Mouse (Mus musculus): Measurements from ENCODE around the gene Ube2q2. TPM values are rescaled to one million over a fixed set of nuclear protein-coding genes. Genes with fewer than 3 reads are reported as not detected.
"Not testable (repeated sequence)": the region's sequence is repeated elsewhere in the genome, so short reads cannot be mapped to it uniquely, and the experiment has no call there.

Gene Ube2q2
- polyA plus RNA-seq, 1 experiment from 2014 or later, result 30.6 TPM

- Histone ChIP-seq H3K9me3 (no peaks in the 10 kb centered on the region), H3K27ac (no peak overlapping the region), H3K4me2 (replicated peaks) (no peak overlapping the region), H3K36me3 (peaks cover 6% of the 10 kb centered on the region), H3K4me3 (replicated peaks) (no peak overlapping the region), H3K27me3 (replicated peaks) (no peaks in the 10 kb centered on the region), H3K9ac (no peak overlapping the region), H3K4me1 (replicated peaks) (no peaks in the 10 kb centered on the region)
- 55% methylated on average over 10 of the region's 10 CpGs for WGBS
- ATAC-seq, result no peak
Observed at GRCm38 (mm10) chr9:55229010-55229409, 80.4 kb downstream of the Ube2q2 start.

GRCm38 (mm10) chr9:55231544-55231943 is 82.9 kb downstream of the Ube2q2 start:
- no peaks in the 10 kb centered on the region for H3K27me3 ChIP-seq (replicated peaks)

GRCm38 (mm10) chr9:55232110-55232509 is 83.5 kb downstream of the Ube2q2 start:
- no peaks in the 10 kb centered on the region for H3K27me3 ChIP-seq (replicated peaks)
- no peak overlapping the region for H3K4me3 ChIP-seq (replicated peaks)
- no peaks in the 10 kb centered on the region for H3K9me3 ChIP-seq
- H3K36me3 ChIP-seq, result no peaks in the 10 kb centered on the region
- no peak overlapping the region for H3K4me2 ChIP-seq (replicated peaks)
- H3K4me1 ChIP-seq (replicated peaks), result no peaks in the 10 kb centered on the region
- H3K27ac ChIP-seq, result no peak overlapping the region
- H3K9ac ChIP-seq, result no peak overlapping the region
- no peak for ATAC-seq
- 92% methylated on average over 5 of the region's 5 CpGs for WGBS

More at GRCm38 (mm10) chr9:55231544-55231943, 82.9 kb downstream of the Ube2q2 start:
- no peaks in the 10 kb centered on the region for H3K9me3 ChIP-seq
- no peak overlapping the region for H3K4me3 ChIP-seq (replicated peaks)
- no peaks in the 10 kb centered on the region for H3K4me1 ChIP-seq (replicated peaks)
- no peak overlapping the region for H3K27ac ChIP-seq
- H3K9ac ChIP-seq, result no peak overlapping the region
- no peak overlapping the region for H3K4me2 ChIP-seq (replicated peaks)
- WGBS, result 63% methylated on average over 6 of the region's 6 CpGs
- ATAC-seq, result no peak
- H3K36me3 ChIP-seq, result no peaks in the 10 kb centered on the region

- no peaks in the 10 kb centered on the region for H3K4me1 ChIP-seq (replicated peaks)
- WGBS, result 82% methylated on average over 7 of the region's 7 CpGs
- no peaks in the 10 kb centered on the region for H3K27me3 ChIP-seq (replicated peaks)
- H3K27ac ChIP-seq, result no peak overlapping the region
- no peak overlapping the region for H3K9ac ChIP-seq
- H3K9me3 ChIP-seq, result no peaks in the 10 kb centered on the region
- H3K4me3 ChIP-seq (replicated peaks), result no peak overlapping the region
- H3K36me3 ChIP-seq, result no peaks in the 10 kb centered on the region
- no peak overlapping the region for H3K4me2 ChIP-seq (replicated peaks)
- no peak for ATAC-seq
Observed at GRCm38 (mm10) chr9:55232586-55232985, 83.9 kb downstream of the Ube2q2 start.

GRCm38 (mm10) chr9:55233076-55233475 is 84.4 kb downstream of the Ube2q2 start:
- not testable (repeated sequence) for H3K4me3 ChIP-seq (replicated peaks); H3K9ac ChIP-seq; H3K27me3 ChIP-seq (replicated peaks); H3K27ac ChIP-seq; H3K4me2 ChIP-seq (replicated peaks); ATAC-seq; H3K36me3 ChIP-seq; H3K4me1 ChIP-seq (replicated peaks); H3K9me3 ChIP-seq
- WGBS, result 59% methylated on average over 11 of the region's 11 CpGs

GRCm38 (mm10) chr9:55236235-55237165 is 87.8 kb downstream of the Ube2q2 start:
- no peak overlapping the region for H3K4me3 ChIP-seq (replicated peaks)
- WGBS, result 63% methylated on average over 13 of the region's 13 CpGs
- ATAC-seq, result no peak

GRCm38 (mm10) chr9:55240852-55241251 is 92.2 kb downstream of the Ube2q2 start:
- Histone ChIP-seq H3K4me2 (replicated peaks) (no peak overlapping the region), H3K27me3 (replicated peaks) (no peaks in the 10 kb centered on the region), H3K27ac (no peak overlapping the region), H3K9ac (no peak overlapping the region), H3K36me3 (no peaks in the 10 kb centered on the region), H3K4me1 (replicated peaks) (no peaks in the 10 kb centered on the region), H3K9me3 (no peaks in the 10 kb centered on the region), H3K4me3 (replicated peaks) (no peak overlapping the region)
- no peak for ATAC-seq
- 83% methylated on average over 5 of the region's 5 CpGs for WGBS

More at GRCm38 (mm10) chr9:55236235-55237165, 87.8 kb downstream of the Ube2q2 start:
- H3K9me3 ChIP-seq, result no peaks in the 10 kb centered on the region
- no peaks in the 10 kb centered on the region for H3K36me3 ChIP-seq
- H3K4me2 ChIP-seq (replicated peaks), result no peak overlapping the region
- no peak overlapping the region for H3K9ac ChIP-seq
- no peaks in the 10 kb centered on the region for H3K4me1 ChIP-seq (replicated peaks)
- no peaks in the 10 kb centered on the region for H3K27me3 ChIP-seq (replicated peaks)
- H3K27ac ChIP-seq, result no peak overlapping the region

GRCm38 (mm10) chr9:55241863-55242685 is 93.4 kb downstream of the Ube2q2 start:
- Histone ChIP-seq H3K4me1 (replicated peaks) (no peaks in the 10 kb centered on the region), H3K9ac (no peak overlapping the region), H3K27ac (no peak overlapping the region), H3K36me3 (no peaks in the 10 kb centered on the region), H3K27me3 (replicated peaks) (no peaks in the 10 kb centered on the region), H3K4me2 (replicated peaks) (peak overlapping the region; percentile 43), H3K9me3 (no peaks in the 10 kb centered on the region), H3K4me3 (replicated peaks) (peak overlapping the region; percentile 7; the same call in 1 of the 2 replicates)
- ATAC-seq, result no peak
- WGBS, result 38% methylated on average over 24 of the region's 24 CpGs

- 79% methylated on average over 3 of the region's 3 CpGs for WGBS
- no peak overlapping the region for H3K27ac ChIP-seq
- no peak for ATAC-seq
Observed at GRCm38 (mm10) chr9:55243280-55243679, 94.6 kb downstream of the Ube2q2 start.

GRCm38 (mm10) chr9:55244079-55244478 is 95.4 kb downstream of the Ube2q2 start:
- ATAC-seq, result no peak
- 69% methylated on average over 3 of the region's 3 CpGs for WGBS
- no peaks in the 10 kb centered on the region for H3K27me3 ChIP-seq (replicated peaks)

More at GRCm38 (mm10) chr9:55243280-55243679, 94.6 kb downstream of the Ube2q2 start:
- Histone ChIP-seq H3K4me3 (replicated peaks) (no peak overlapping the region), H3K9me3 (no peaks in the 10 kb centered on the region), H3K4me2 (replicated peaks) (no peak overlapping the region), H3K9ac (no peak overlapping the region), H3K36me3 (no peaks in the 10 kb centered on the region), H3K4me1 (replicated peaks) (no peaks in the 10 kb centered on the region), H3K27me3 (replicated peaks) (no peaks in the 10 kb centered on the region)

GRCm38 (mm10) chr9:55245057-55245750 is 96.5 kb downstream of the Ube2q2 start:
- not testable (repeated sequence) for ATAC-seq; H3K9ac ChIP-seq; H3K27me3 ChIP-seq (replicated peaks); H3K9me3 ChIP-seq; H3K4me3 ChIP-seq (replicated peaks); H3K36me3 ChIP-seq; H3K4me2 ChIP-seq (replicated peaks); H3K27ac ChIP-seq; H3K4me1 ChIP-seq (replicated peaks)
- WGBS, result 83% methylated on average over 1 of the region's 1 CpGs

More at GRCm38 (mm10) chr9:55244079-55244478, 95.4 kb downstream of the Ube2q2 start:
- H3K9ac ChIP-seq, result no peak overlapping the region
- H3K4me1 ChIP-seq (replicated peaks), result no peaks in the 10 kb centered on the region
- H3K9me3 ChIP-seq, result no peaks in the 10 kb centered on the region
- no peak overlapping the region for H3K27ac ChIP-seq
- no peak overlapping the region for H3K4me3 ChIP-seq (replicated peaks)
- H3K4me2 ChIP-seq (replicated peaks), result no peak overlapping the region
- H3K36me3 ChIP-seq, result no peaks in the 10 kb centered on the region

- no peaks in the 10 kb centered on the region for H3K9me3 ChIP-seq
- WGBS, result 61% methylated on average over 8 of the region's 8 CpGs
- no peak overlapping the region for H3K27ac ChIP-seq
- no peak for ATAC-seq
- no peak overlapping the region for H3K9ac ChIP-seq
- H3K4me3 ChIP-seq (replicated peaks), result no peak overlapping the region
- no peaks in the 10 kb centered on the region for H3K36me3 ChIP-seq
- H3K4me2 ChIP-seq (replicated peaks), result no peak overlapping the region
- H3K4me1 ChIP-seq (replicated peaks), result no peaks in the 10 kb centered on the region
- H3K27me3 ChIP-seq (replicated peaks), result no peaks in the 10 kb centered on the region
Observed at GRCm38 (mm10) chr9:55246440-55246839, 97.8 kb downstream of the Ube2q2 start.
